Mouse (Mus musculus) right cerebral cortex, adult 2 months (tissue): ENCODE results near the gene Sh3bgrl.

Experiments
- DNase-seq, 2 experiments: peaks; one replicate each; pipeline ENCODE4 v3.0.0; 2021 to 2022; ENCODE audit warnings: low spot score in 2 of 2

The Sh3bgrl gene

DNA sequence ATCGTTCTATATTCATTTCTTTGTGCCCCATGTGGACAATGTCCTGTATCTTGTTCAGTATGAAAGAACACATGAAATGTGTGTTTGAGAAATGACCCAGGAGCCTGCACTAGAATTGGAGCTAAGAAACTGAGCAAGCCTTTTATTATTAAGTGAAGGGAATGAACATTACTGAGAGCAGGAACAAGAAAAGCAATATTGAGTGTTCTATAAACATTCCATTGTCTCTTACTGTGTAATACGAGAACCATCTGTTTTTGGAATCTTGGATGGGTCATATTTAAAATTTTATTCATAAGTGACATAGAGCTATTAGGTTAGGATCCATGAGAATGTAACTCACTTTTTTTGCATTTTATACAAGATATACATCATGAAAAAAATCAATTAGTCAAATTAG is 36.7 kb downstream of the Sh3bgrl start:
- DNase-seq: no peak

DNA sequence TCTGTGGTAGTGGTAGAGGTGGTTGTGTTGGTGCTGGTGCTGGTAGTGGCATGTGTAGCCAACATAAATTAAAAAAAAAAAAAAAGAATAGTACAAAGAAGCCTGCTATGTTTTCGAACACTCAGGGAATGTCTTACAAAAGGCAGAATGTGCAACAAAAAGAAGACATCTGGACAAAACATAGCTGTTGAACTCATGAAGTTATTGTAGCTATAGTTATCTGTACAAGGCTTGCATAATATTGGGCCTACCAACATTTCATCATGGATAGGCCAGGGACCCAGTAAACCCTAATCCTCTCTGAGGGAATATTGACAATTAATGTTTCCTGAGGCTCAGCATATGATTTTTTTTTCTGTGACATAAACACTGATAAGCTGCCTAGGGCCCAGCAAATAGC is 37.3 kb downstream of the Sh3bgrl start:
- no peak for DNase-seq

DNA sequence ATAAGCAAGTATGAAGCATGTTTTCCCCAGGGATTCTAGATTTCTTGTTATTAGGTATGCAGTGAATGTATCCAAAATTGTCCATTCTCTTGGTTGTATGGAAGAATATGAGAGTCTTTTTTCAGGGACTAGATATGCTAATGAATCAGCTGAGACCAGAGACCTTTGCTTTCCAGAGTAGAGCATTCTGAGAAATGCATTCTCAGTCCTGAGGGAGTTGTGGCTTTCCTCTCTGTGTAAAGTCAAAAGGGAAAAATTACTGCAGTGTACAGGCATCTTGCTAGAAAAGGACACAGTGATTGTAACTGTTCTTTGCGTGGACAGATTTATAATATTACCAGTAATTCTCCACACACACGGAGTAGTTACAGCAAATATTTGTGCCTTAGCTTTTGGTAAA is 38.3 kb downstream of the Sh3bgrl start:
- DNase-seq: no peak

DNA sequence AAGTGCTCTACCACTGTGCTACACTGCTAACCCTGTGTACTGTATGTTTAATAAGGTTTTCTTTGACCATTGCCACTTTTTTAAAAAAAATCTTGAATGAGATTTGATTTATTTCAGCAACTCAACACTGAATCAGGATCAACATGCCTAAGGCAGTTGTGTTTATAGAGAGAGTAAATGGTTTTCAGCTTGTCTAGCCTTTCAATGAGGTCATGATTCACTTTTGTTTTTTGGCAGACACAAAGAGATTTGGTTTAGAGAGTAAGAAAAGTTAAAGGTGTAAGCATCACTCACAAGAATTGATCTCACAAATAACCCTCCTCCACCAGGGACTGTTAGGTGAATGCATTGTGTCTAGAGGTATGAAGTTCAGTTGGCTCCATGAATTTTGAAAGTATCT is 41.1 kb downstream of the Sh3bgrl start:
- no peak for DNase-seq

DNA sequence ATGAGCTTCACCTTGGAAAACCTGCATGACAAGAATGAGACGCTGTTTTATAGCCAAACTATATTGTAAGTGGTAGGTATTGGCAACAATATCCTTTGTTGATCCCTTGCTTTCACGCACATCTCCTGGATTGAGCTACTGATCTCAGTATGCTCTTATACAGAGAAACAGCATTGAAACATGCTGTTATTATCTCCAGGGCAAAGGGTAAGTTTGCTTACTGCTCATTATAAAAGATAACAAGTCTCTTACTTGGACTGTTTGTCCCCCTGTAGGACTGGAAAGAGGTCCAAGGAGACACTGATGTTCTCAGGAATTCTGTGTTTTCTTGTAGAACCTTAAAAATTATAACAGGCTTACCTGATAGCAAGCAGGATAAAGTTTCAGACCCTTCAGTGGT is 41.7 kb downstream of the Sh3bgrl start:
- no peak for DNase-seq

DNA sequence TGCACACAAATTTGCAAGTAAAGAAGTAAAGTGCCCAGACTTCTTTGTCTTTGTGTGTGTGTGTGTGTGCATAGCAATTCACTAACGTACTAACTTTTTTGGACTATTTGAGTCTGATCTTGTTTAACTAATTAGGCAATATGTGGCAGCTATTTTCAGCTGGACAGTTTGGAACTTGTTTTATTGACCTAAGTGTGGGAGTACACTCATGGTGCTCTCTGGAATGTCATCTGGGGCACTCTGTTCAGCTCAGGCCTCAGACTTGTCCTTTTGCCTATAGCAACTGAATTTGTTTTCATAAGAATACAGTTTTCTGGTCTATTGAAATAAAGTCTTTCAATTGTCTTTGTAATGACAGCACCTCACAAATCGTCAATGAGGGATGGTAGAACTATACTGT is 42.1 kb downstream of the Sh3bgrl start:
- no peak for DNase-seq

DNA sequence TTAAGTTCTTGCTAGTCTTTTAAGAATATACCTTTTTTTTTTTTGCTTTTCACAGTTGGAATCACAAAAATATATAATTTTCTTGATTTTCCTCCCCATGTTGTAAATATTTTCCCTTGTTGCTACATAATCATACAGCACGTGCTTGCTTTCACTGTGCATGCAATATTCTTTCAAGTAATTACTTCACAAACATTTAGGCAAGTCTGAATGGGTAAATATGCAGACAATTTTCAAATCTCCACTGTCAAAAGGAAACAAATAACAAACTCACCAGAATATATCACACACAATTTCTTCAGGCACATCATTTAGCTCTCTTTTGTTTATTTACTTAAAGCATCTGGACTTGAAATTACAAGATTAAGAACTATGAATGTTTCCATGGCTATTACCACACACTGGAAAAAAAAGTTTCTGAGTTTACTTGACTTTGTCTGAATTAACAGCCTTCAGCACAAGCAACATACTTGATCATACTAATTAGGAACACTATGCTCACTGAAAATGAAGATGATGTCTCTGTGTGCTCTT is 46.2 kb downstream of the Sh3bgrl start:
- no peak for DNase-seq

DNA sequence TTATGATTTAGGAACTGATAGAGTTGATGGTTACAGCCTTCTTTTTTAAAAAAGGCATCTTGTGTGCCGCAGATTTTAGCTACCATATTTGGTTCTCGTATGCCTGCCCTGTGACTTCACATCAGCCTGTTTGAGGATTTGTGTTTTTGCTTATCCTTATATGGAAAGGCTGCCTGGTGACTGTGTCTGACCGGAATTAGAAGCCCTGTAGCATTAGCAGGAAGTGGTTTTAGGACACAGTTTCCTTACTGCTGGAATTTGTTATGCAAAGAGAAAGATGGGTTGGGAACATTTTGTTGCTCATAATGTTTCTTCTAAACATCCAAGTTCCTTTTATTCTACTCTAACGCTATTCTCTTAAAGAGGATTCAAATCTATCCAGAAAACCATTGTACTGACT is 47.1 kb downstream of the Sh3bgrl start:
- DNase-seq: no peak

DNA sequence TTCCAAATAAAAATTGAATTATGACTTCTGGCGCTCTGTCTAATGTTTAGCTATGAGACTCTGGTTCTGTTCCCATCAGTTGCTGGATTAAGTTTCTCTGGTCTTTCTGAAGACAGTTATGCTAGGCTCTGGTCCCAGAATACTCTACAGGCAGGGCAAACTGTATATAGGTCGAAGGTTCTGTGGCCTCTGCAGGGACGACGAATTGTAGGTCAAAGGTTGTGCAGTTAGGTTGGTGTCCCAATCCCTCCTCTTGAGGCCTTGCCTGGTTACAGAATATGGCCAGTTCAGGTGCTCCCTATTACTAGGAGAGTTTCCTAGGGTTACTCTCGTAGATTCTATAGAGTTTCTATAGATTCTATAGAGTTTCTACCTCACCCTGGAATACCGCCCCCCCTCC is 50.6 kb downstream of the Sh3bgrl start:
- no peak for DNase-seq

DNA sequence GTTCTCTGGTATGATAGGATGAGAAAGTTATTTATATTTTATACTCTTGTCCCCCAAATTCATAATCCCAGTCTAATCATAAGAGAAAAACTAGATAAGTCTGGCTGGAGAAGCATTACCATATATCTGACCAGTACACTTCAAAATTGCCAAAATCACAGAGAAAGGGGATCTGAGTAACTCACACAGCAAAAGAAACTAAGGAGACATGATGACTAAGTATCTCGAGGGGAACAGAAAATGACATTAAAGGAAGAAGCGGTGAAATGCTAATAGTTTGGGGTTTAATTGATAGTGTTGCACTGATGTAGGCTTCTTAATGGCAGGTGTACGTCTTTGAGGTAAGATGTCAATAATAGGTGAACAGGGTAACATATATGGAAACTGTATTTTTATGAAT is 51.9 kb downstream of the Sh3bgrl start:
- DNase-seq: no peak

DNA sequence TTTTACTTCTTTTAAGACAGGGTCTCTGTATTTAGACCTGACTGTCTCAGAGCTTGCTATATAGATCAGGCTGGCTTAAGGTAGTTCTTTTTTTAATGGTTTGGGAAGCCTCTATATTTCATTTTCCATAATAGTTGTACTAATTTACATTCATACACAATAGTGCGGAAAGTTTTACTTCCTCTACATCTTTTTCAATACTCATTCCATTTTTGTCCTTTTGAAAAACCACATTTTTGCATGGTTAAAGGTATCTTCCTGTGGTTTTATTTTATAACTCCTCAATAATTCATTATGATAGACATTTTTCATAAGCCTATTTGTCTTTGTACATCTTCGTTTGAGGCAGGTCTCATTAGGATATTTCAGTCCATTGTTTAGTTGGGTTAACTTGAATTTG is 56.1 kb downstream of the Sh3bgrl start:
- no peak for DNase-seq

DNA sequence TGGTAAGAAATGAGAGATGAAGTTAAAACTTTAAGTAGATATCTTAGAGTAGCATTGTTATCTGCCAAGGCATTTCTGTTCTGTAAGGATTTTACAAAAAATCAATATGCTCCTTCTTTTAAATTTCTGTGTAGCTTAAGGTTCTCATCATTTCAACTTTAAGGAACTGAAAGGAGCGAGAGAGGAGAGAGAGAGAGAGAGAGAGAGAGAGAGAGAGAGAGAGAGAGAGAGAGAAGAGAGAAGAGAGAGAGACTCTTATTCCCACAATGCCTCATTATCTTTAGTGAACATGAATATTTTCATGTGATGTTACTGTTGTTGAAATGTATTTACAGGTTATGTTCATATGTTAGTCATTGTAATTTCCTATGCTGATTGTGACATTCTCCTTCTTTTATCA is 65.2 kb downstream of the Sh3bgrl start:
- no peak for DNase-seq

DNA sequence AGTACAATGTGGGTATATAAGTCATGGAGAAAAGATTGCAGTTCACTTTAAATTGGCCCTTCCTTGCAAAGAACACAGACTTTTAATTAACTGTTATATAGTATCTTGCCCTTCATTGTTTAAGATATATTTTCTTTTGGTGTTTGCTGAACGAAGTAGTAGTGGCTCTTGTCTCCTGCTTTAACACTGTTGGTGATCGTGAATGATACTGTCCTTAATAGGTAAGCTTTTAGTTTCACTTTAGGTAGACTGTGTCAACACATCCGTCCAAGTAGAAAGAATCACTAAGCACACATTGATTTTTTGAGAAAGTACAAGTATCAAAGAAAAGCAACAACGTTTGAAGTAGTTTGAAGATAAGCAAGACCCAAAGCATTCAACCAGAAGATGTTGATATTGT is 65.7 kb downstream of the Sh3bgrl start:
- no peak for DNase-seq

DNA sequence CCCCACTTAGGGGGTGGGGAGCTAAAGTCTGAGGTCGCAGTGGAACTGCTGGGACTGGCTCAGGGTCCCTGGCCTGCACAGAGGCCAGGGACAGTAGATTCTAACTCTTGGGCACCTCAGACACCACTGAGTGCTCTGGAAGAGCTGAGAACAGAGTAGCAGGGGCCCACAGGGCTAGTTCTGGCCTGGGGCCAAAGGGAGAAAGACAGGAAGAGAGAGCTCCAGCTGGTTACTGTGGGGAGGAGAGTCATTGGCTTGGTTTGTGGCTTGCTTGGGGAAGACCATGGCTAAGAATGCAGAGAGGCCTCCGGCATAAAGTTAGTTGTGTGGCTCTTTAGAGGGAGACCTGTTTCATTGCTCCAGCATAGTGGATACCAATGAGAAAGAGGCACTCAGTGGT is 79.9 kb downstream of the Sh3bgrl start:
- no peak for DNase-seq

DNA sequence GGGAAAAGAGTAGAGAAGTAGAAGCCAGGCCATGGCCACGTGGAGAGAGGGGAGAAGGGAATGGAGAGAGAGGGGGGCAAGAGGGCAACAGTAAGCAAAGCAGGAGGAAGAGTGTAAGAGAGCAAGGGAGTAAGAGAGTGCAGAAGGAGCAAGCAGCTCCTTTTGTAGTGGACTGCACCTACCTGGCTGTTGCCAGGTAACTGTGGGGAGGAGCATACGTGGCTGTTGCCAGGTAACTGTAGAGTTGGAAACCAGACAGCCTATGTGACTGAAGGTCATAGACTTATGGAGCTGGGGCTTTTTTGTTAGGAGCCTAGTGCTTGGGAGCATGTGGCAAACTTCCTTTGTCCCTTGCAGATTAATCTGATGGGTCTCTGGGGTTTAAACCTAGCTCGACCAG is 80.3 kb downstream of the Sh3bgrl start:
- DNase-seq: no peak

DNA sequence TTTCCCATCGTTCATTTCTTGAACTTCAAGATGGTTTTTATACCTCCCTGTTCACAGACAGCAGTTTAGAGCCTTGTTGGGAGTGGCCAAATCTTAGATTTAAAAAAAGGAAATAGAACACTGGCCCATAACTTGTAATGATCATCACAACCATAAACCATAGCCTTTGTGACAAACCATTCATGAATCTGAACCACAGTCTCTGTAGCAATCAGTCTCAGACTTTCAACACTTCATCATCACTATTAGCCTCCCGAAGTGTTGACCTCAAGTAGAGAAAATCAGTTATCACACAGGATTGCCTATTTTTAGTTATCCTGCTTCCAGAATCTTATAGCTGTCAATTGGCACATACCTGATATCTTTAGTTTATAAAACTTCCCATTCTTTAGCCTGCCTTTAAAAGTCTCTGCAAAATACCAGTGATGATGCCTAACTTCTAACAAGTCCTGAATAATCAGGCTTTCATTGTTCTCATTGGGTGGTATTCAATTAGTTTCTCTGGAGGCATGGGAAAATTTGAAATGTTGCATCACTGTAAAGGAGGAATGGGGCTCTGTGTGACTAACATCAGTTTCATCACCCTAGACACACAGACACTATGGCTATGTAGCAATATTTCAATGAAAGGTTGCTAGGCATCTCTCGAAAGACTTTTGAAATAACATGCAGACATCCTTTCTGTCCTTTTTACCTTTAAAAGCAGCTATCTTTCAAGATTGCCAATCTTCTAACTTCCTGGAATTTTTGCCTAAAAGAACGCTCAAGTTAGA is 89.7 kb downstream of the Sh3bgrl start:
- DNase-seq: no peak

DNA sequence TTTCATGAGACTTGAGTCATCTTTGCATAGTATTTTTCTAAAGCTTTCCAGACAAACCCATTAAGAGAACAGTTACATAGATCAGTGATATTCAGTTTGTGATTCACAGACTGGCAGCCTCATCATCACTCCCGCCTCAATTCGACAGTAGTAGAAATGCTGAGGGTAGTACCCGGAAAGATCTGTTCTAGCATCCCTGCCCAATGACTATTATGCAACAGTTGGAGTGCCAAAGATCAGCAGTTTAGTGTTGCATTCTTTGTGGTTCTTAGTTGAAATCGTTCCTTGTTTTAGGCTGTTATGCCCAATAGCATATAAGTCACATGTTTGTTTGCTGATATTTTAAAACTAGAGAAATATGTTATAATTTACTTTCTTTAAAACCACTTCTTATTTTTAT is 94.4 kb downstream of the Sh3bgrl start:
- no peak for DNase-seq

DNA sequence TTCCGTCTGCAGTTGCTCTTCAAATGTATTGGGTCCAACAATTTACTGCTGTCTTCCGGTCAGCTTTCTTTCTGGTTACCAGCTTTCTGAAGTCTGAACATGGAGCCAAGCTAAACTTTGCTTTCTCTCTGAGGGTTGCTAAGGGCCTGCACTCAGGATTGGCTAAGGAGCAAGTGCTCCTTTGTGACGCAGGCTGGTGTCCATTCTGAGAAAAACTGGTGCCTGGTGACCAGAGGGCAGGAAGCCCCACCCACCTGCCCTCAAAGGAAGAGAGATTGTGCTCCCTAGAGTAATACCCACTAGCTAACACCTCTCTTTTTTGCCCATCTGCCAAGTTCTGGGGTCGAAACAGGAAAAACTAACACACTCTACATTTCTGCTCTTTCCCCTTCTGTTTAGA is 95.8 kb downstream of the Sh3bgrl start:
- DNase-seq: no peak

DNA sequence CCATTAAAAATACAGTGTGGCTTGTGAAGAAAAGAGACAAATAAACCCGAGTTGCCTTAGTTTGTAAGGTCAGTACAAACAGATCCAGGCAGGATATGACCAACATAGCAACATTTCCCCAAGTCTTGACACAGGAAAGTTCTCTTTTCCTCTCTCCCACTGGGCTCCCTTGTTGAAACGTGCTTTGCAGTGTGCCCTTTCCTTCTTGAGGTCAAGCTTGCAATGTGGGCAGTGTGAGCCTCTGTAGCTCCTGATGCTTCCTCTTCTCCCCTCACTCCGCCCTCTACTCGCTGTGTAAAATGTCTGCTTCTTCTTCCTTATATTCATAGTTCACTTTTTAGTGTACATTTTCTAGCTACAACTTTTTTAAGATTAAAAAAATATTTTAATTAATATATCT is 96.3 kb downstream of the Sh3bgrl start:
- no peak for DNase-seq

DNA sequence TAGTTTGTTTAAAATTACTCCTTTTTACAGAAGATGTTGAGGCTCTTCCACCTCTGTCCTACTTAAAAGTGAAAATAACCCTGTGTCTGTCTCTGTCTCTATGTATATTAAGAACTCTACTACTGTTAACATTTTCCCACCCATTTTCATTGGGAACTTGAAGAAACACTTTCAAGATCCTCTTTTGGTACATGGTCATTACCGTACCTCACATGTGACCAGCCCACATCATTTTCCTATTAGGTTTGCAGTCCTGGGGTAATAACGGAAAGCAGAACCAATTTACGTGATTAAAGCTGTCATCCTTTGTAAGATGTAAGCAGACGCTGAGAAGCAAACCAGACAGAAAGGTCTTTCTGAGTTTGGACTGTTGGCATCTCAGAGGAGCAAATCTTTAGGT is 101.3 kb downstream of the Sh3bgrl start, which contains the start of gene Gm6377:
TSS of gene Gm6377 (plus strand) at position 289 of the 400 bp plus-strand sequence.
- DNase-seq: no peak

DNA sequence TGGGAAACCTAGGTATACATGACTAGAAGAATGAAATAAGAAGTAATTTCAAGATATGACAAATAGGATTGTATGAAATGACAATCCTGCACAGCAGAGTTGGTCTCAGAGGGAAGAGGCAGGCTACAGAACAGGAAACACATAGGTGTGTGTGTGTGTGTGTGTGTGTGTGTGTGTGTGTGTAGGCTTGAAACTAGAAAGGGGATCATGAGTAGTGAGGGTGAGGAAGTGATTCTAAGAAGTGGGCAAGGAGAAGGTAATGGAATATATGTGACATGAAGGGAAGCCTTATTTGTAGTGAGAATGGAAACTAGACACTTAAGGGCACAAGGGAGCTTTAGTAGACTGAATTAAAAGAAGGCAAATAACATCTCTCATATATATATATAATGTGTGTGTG is 112.7 kb downstream of the Sh3bgrl start:
- DNase-seq: no peak

DNA sequence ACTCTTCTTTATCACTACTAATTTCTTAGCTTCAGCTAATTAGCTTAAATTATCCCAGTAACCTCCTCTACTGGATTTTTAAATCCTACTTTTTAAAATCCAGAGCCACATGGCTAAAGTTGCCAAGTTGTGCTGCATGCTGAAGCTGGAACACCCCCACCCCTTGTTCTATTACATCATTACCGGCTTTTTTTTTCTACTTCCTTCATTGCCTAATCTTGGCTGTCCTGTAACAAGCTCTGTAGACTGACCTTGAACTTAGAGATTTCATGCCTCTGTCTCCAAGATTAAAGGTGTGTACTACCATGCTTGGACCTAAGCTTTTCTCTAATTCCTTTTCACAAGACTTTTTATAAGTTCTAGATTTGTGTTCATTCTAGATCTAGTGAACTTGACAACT is 133.6 kb downstream of the Sh3bgrl start:
- no peak for DNase-seq

DNA sequence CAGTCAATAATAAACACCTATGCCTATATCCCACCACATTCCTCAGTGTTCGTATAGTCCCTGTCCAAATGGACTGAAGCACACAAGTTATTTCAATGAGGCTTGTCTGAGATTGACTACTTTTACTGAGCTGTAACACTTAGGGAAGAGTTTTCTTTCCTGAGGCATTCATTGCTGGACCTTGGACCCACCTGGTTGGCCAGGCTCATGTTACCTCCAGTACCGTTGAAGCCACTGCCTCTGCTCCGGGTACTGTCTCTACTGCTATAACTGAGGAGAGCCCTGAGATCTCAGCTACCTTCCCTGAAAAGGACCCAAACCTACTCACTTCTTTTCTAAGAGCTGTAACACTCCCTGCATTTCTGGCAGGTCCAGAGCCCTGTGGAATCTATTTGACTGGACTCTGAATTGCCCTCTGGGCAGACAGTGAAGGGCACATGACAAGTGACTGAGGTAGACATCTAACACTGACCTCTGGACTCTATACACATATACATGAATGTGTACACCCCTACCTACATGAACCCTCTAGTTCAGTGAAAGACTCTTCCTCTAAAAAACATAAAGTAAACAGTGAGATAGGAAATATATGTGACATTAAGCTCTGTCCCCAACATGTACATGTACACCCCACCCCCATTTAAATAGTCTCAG is 140.3 kb downstream of the Sh3bgrl start:
- DNase-seq: no peak
